Mouse (Mus musculus) liver, embryonic 12.5 days (tissue): ENCODE results near the gene Frmd6. TPM values are rescaled to one million over a fixed set of nuclear protein-coding genes. Genes with fewer than 3 reads are reported as not detected.
A peak's percentile ranks its signal among the peaks of the same experiment; 100 is the strongest.

Source experiments
- ATAC-seq: fragments of 200-750 bp; cut with Nextera tagmentation; 2 replicates; pipeline ENCODE4 v1.8.0; 2017; ENCODE audit warnings: moderate number of reproducible peaks, mild to moderate bottlenecking, moderate library complexity
- H3K27ac ChIP-seq: fragments of 300-500 bp; sonication (generic); 2 replicates; pipeline ENCODE4 v1.5.1; 2016; ENCODE audit warnings: mild to moderate bottlenecking
- H3K27me3 ChIP-seq: fragments of 300-500 bp; sonication (generic); replicated peaks from 2 replicates; pipeline ENCODE4 v1.6.1; 2016; ENCODE audit warnings: mild to moderate bottlenecking, moderate library complexity
- H3K36me3 ChIP-seq: fragments of 300-500 bp; sonication (generic); 2 replicates; pipeline ENCODE4 v1.6.1; 2016; ENCODE audit warnings: mild to moderate bottlenecking, moderate library complexity
- H3K4me1 ChIP-seq: fragments of 300-500 bp; sonication (generic); 2 replicates; pipeline ENCODE4 v1.6.1; 2016
- H3K4me2 ChIP-seq: fragments of 300-500 bp; sonication (generic); 2 replicates; pipeline ENCODE4 v1.6.1; 2016; ENCODE audit warnings: mild to moderate bottlenecking, moderate library complexity
- H3K4me3 ChIP-seq: fragments of 300-500 bp; sonication (generic); 2 replicates; pipeline ENCODE4 v1.5.1; 2016; ENCODE audit warnings: mild to moderate bottlenecking, moderate library complexity
- H3K9ac ChIP-seq: fragments of 300-500 bp; sonication (generic); 2 replicates; pipeline ENCODE4 v1.6.1; 2016; ENCODE audit warnings: mild to moderate bottlenecking, moderate library complexity
- H3K9me3 ChIP-seq: fragments of 300-500 bp; sonication (generic); replicated peaks from 2 replicates; pipeline ENCODE4 v1.6.1; 2016; ENCODE audit warnings: mild to moderate bottlenecking, moderate library complexity
- WGBS: fragments of 180-500 bp; shearing (Covaris S2); methylation state at CpG from one replicate; pipeline ENCODE4 v1.1.7; 2016; ENCODE audit not compliant: insufficient replicate concordance; 5-methylcytosine and 5-hydroxymethylcytosine counted together
- polyA plus RNA-seq: library from polyadenylated mRNA; unstranded; fragments of >200 nt; fragmentation: Nextera tagmentation; extraction: Ambion mirVana; gene quantifications from 2 replicates; pipeline ENCODE4 v1.2.1, GENCODE M21; 2016

Frmd6 gene
- polyA plus RNA-seq, 1 experiment from 2014 or later = 5.0 TPM

DNA sequence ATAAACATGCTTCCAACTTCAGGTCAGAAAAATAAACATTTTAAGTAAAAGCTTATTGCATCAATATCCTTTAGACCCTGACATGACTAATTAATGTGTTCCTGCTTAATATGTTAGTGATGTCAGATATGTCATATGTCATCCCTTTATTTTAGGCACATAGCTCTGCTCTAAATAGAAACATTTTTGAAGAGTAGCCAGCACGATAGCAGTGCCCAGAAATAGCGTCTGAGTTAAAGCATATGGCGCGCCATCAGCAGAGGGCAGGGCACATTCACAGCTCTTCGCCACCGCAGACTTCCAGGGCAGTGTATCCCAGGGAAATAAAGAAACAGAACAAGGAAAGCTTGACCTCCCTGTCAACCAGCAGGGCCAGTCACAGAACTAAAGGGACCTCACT is 13.1 kb upstream of the Frmd6 start:
- Histone ChIP-seq H3K9me3 (no peaks in the 10 kb centered on the region), H3K4me2 (no peak overlapping the region), H3K4me1 (0 out of 2 replicates have a peak, but pooled peaks cover 3% of the 10 kb centered on the region), H3K4me3 (no peak overlapping the region), H3K9ac (no peak overlapping the region), H3K27me3 (peaks cover 6% of the 10 kb centered on the region; the same call in 1 of the 2 replicates), H3K36me3 (no peaks in the 10 kb centered on the region), H3K27ac (no peak overlapping the region)
- WGBS = 84% methylated on average over 6 of the region's 6 CpGs
- no peak for ATAC-seq

DNA sequence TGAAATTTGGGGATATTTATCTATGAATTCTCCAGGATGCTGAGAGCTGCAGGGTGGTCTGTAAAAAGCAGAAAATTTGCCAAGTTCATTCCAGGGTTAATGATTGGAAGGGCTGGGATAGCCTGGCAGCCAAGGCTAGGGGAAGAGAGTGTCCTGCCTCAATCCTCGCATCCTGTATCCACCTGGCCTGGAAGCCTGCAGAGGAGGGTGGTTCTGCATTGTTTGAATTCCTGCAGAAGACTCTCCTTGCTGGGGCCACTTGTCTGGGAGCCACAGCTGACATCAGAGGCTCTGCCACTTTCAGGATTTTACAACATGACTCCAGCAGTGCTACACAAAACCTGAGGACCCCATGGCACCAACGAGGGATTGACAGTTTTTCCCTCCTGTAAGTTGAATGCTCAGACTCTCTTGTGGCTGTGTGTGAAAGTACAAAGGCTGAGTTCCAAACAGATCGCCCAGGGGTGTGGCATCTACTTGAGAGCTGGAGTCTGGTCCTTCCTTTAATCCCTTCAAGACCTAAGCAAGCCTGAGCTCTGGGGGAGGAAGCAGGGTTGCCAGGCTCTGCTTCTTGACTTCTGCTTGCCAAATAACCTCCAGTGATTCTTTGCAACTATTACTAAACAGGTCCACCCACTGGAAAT is 12.4 kb upstream of the Frmd6 start:
- H3K36me3 ChIP-seq = no peaks in the 10 kb centered on the region
- H3K9me3 ChIP-seq = no peaks in the 10 kb centered on the region
- WGBS = 35% methylated on average over 3 of the region's 3 CpGs
- peaks cover 2% of the 10 kb centered on the region; the same call in 1 of the 2 replicates for H3K27me3 ChIP-seq
- ATAC-seq = no peak
- no peak overlapping the region for H3K9ac ChIP-seq
- 0 out of 2 replicates have a peak, but pooled peaks cover 3% of the 10 kb centered on the region for H3K4me1 ChIP-seq
- H3K4me2 ChIP-seq = no peak overlapping the region
- no peak overlapping the region for H3K4me3 ChIP-seq
- no peak overlapping the region for H3K27ac ChIP-seq

DNA sequence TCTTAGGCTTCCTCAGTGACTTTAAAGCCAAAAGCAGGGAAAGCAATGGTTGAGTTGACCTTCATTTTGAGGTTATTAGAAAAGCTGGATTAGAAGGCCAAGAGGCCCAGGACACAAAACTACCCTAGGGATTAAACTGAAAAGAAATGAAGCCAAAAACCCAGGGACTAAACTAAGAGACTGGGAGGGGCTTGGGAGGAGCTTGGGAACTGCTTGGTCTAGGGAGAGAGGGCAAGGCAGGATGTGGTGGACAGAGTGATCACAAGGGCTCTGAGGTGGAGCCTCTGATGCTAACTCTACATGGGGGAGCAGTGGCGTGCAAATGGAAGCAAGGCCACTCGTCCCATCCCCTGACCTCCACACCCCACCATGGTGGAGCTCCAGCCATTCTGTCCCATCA is 8.6 kb upstream of the Frmd6 start:
- Histone ChIP-seq H3K27ac (no peak overlapping the region), H3K9ac (no peak overlapping the region), H3K9me3 (no peaks in the 10 kb centered on the region), H3K4me3 (no peak overlapping the region), H3K4me2 (no peak overlapping the region), H3K4me1 (0 out of 2 replicates have a peak, but pooled peaks cover 3% of the 10 kb centered on the region), H3K27me3 (0 out of 2 replicates have a peak, but pooled peaks cover 2% of the 10 kb centered on the region), H3K36me3 (no peaks in the 10 kb centered on the region)
- WGBS = 53% methylated on average over 2 of the region's 2 CpGs
- ATAC-seq = no peak

DNA sequence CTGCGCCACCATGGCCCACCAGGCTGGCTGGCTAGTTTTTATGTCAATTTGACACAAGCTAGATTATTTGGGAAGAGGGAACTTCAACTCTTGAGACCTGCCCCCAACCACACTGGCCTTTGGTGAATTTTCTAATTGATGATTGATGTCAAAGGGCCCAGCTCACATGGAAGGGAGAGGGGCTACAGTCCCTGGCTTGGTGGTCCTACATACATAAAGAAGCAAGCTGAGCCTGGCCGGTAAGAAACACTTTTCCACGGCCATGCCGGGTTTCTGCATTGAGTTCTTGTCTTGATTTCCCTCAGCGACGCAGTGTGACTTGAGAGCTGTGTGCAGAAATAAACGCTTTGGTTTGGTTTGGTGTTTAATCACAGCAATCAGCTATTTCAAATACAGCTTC is 1.3 kb upstream of the Frmd6 start:
- no peak for ATAC-seq
- WGBS = 67% methylated on average over 7 of the region's 7 CpGs
- H3K4me3 ChIP-seq = no peak overlapping the region
- H3K9me3 ChIP-seq = no peaks in the 10 kb centered on the region
- no peak overlapping the region; the same call in 1 of the 2 replicates for H3K27ac ChIP-seq
- no peaks in the 10 kb centered on the region for H3K36me3 ChIP-seq
- no peak overlapping the region for H3K9ac ChIP-seq
- H3K4me2 ChIP-seq = peak overlapping the region; percentile 98
- H3K4me1 ChIP-seq = peaks cover 39% of the 10 kb centered on the region
- H3K27me3 ChIP-seq = peaks cover 11% of the 10 kb centered on the region

DNA sequence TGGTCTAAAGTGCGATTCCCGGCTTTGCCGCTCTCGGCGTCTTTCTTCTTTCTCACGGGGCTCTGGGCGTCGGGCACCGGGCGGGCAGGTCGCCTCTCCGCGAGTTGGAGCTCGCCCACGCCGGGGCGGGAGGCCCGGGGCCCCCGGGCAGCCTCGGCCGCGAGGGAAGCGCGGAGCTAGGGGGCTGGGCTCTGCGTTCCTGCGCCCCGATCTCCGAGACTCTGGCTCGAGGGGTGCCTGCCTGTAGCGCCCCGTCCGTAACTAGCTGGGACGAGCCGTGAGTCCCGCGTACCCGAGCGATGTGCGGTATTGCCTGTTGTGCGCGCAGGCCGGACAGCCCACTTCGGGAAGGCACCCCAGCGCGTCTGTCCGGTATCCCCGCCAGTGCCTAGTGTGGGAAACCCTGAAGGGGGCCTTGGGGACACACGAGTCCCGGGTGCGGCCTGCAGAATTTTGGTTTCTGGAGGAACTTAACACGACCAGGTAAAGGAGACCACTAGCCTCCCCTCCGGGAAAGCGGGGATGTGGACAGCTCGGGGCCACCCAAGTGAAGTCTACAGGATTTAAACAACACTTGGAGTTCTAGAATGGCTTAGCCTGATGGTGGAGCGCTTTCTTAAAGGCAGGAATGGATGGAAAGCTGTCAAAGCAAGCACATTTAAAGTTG is 470 bp downstream of the Frmd6 start:
- Histone ChIP-seq H3K36me3 (no peaks in the 10 kb centered on the region), H3K27me3 (peaks cover 11% of the 10 kb centered on the region), H3K4me2 (peak overlapping the region; percentile 98), H3K27ac (peak overlapping the region; percentile 88), H3K9me3 (no peaks in the 10 kb centered on the region), H3K4me1 (peaks cover 39% of the 10 kb centered on the region), H3K4me3 (peak overlapping the region; percentile 73), H3K9ac (peak overlapping the region; percentile 81)
- ATAC-seq = no peak
- under 1% methylated on average over 55 of the region's 55 CpGs for WGBS

DNA sequence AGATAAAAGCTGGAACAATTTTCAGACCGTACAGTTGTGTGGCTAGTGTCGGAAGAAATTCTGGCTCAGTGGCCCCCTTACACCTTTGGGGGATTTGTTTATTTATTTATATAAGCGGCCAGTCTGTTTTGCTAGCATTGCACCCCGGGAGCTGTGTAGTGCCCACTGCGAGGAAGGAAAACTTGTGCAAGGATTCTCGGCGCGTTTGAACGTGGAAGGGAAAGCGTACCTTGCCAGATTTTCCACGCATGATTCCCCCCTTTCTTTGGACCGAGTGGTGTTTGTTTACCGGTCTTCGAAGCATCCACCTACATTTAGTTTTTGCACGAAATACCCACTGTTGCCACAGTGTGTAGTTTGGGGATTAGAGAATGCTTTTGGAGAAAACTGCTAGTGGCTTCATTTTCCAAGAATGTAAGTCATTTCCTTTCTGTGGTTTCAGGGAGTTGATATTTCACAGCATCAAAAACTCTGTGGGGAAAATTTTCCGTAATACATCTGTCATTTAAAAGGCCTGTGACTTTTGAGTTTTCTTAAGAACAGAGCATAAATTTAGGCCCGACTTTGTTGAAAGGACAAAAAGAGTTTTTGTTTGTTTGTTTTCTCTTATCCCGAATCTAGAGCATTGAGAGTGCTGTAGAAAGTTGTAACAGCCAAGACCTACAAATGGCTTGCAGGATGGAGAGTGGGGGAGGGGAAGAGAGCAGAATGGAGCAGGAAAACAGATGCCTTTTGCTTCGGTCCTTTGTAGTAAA is 1.2 kb downstream of the Frmd6 start:
- Histone ChIP-seq H3K36me3 (no peaks in the 10 kb centered on the region), H3K27me3 (peaks cover 11% of the 10 kb centered on the region), H3K27ac (peak overlapping the region; percentile 88), H3K4me1 (peaks cover 44% of the 10 kb centered on the region), H3K9ac (peak overlapping the region; percentile 81), H3K9me3 (no peaks in the 10 kb centered on the region), H3K4me2 (peak overlapping the region; percentile 98), H3K4me3 (peak overlapping the region; percentile 73)
- ATAC-seq = no peak
- 5% methylated on average over 19 of the region's 19 CpGs for WGBS

DNA sequence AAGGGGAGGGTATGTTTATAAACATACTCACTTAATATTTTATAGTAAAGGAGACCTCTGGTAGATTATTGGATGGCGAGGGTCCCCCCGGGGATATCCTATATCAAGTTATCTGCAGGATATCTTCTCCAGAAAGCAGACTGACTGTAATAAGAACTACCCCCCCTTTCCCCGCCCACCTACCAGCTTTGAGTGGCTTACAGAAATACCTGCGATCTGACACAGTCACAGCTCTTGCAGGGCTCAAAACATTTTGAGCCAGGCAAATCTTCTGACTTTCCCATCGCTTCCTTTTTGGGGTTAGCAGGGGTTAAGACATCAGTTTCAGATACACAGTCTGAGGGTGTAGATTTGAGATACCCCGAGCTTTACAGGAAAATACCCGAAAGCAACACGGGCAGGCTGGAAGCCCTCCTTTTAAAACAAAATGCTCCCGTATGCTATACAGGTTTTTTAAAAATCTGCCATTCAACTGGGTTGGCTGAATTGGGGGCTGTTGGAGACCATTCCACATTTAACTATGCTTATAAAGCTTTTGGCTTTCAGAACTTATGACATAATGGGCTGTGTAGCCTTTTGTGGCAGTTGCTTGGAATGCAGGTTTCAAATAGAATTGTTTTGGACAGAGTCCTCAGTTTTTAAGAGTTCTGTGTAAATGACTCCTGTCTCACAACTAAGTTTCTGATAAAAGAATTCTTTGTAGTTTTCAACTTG is 2.0 kb downstream of the Frmd6 start:
- WGBS = 22% methylated on average over 9 of the region's 9 CpGs
- H3K9ac ChIP-seq = 0 out of 2 replicates have a peak overlapping the region, but pooled peaks have one; percentile 8
- ATAC-seq = no peak
- no peak overlapping the region for H3K27ac ChIP-seq
- H3K4me1 ChIP-seq = peaks cover 52% of the 10 kb centered on the region
- H3K4me3 ChIP-seq = peak overlapping the region; percentile 73
- peak overlapping the region; percentile 98 for H3K4me2 ChIP-seq
- H3K27me3 ChIP-seq = peaks cover 11% of the 10 kb centered on the region
- no peaks in the 10 kb centered on the region for H3K36me3 ChIP-seq
- H3K9me3 ChIP-seq = no peaks in the 10 kb centered on the region

DNA sequence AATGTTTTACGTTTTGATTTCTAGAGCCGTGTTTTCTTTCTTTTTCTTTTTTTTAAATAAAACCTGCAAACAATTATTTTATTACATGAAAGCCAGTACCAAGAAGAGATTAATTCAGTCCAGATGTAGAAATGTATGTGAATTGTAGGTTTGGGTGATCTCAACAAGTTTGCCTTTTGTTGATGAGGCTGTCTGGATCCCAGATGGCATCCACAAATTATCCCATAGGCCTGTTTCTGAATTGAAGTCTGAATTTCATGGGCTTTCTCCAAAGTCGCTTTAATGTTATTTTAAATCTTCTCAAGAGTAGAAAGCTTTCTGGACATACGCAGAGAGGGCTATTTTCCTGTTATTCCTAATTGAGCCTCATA is 2.6 kb downstream of the Frmd6 start:
- Histone ChIP-seq H3K27ac (no peak overlapping the region), H3K27me3 (peaks cover 7% of the 10 kb centered on the region), H3K4me2 (no peak overlapping the region), H3K4me3 (no peak overlapping the region), H3K9me3 (no peaks in the 10 kb centered on the region), H3K9ac (no peak overlapping the region), H3K4me1 (peaks cover 57% of the 10 kb centered on the region), H3K36me3 (no peaks in the 10 kb centered on the region)
- WGBS = 80% methylated on average over 4 of the region's 4 CpGs
- no peak for ATAC-seq

DNA sequence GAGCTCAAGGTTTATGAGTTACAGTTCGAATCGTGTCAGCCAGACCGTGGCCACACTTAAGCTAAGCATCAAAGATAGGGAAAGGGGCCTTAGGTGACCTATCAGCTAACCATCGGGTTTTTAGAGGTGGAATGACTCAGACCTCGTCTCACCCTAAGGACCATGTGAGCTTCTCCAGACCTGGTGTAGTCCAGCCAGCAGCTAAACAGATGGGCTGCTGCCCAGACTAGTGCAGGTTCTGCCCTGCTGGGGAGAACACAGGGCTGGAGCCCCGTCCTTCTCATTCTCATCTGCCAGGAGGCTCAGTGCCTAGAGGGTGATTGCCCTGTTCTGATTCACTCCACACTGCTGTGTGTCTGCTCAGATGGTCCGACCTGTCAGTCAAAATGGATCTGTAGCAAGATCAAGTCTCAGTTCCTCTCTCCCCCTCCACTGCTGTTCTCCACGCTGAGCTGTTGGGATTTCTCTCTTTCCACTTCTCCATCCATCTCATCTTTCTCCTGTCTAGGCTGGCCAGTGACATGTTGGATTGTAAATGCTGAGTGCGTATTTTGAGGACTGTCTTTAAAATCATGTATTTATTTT is 5.8 kb downstream of the Frmd6 start:
- H3K4me1 ChIP-seq = peaks cover 44% of the 10 kb centered on the region
- no peak overlapping the region for H3K4me3 ChIP-seq
- no peak overlapping the region for H3K4me2 ChIP-seq
- H3K36me3 ChIP-seq = no peaks in the 10 kb centered on the region
- peak; percentile 14; the same call in 1 of the 2 replicates for ATAC-seq
- H3K27me3 ChIP-seq = no peaks in the 10 kb centered on the region; the same call in 1 of the 2 replicates
- WGBS = 52% methylated on average over 9 of the region's 9 CpGs
- no peak overlapping the region for H3K27ac ChIP-seq
- H3K9me3 ChIP-seq = no peaks in the 10 kb centered on the region
- no peak overlapping the region for H3K9ac ChIP-seq

DNA sequence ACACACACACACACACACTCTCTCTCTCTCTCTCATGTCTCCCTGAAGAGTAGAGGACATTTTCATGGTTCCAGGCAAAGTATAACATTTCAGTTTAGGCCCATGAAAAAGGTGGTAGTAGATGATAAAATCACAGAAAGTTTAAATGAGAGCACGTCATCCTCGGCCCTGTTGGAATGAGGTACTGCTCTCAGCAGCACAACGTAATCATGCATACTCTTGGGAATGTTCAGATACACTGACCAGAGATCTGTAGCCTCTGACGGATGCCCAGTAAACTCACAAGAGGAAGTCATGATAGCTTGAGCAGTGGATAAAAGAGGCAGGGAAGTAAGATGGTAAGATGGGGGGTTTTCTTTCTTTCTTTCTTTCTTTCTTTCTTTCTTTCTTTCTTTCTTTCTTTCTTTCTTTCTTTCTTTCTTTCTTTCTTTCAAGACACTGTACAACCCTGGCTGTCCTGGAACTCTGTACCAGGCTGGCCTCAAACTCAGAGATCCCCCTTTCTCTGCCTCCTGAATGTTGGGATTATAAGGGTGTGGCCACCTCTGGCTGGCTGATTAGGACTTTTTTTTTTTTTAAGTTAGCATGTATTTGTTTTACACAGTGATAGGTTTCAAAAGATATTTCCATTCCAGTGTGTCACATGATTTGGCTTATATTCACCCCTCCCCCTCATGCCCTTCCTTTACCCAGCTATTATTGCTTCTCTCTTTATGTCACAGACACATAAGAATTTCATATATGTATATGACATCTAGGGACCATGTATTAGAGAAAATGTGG is 7.1 kb downstream of the Frmd6 start:
- H3K27ac ChIP-seq = no peak overlapping the region
- no peaks in the 10 kb centered on the region for H3K36me3 ChIP-seq
- no peaks in the 10 kb centered on the region; the same call in 1 of the 2 replicates for H3K27me3 ChIP-seq
- H3K4me1 ChIP-seq = peaks cover 31% of the 10 kb centered on the region
- peak; percentile 78 for ATAC-seq
- H3K9me3 ChIP-seq = no peaks in the 10 kb centered on the region
- no peak overlapping the region for H3K9ac ChIP-seq
- WGBS = 25% methylated on average over 4 of the region's 4 CpGs
- no peak overlapping the region for H3K4me3 ChIP-seq
- no peak overlapping the region for H3K4me2 ChIP-seq

DNA sequence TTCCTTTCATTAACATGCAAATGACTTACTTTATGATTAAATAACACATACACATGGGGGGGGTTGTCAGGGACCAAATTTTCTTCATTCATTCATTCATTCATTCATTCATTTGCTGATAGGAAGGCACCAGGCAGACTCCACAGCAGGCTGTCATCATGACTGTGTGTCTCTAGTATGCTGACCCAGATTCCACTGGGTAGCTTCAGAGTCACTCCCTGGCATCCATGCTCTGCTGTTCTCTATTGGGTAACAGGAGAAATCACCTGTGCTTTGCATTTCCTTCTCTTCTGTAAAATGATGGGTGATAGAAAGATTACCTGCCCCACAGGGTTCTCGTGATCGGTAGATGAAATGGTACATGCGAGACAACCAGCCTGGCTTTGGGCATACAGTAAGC is 7.7 kb downstream of the Frmd6 start:
- Histone ChIP-seq H3K4me2 (no peak overlapping the region), H3K9ac (no peak overlapping the region), H3K36me3 (no peaks in the 10 kb centered on the region), H3K9me3 (no peaks in the 10 kb centered on the region), H3K4me3 (no peak overlapping the region), H3K27ac (no peak overlapping the region), H3K27me3 (no peaks in the 10 kb centered on the region; the same call in 1 of the 2 replicates), H3K4me1 (peaks cover 27% of the 10 kb centered on the region)
- no peak for ATAC-seq
- 67% methylated on average over 3 of the region's 3 CpGs for WGBS
